Mouse (Mus musculus) right cerebral cortex, postnatal 14 days (tissue): ENCODE results near the gene Hoxd9.

Experiments used
- DNase-seq: peaks from one replicate; pipeline ENCODE4 v3.0.0; 2022

Gene Hoxd9

GRCm38 (mm10) chr2:74714156-74714789 lies 16.7 kb downstream of the Hoxd9 start:
- DNase-seq = no peak

- DNase-seq = no peak
Observed at GRCm38 (mm10) chr2:74714881-74715280, 17.4 kb downstream of the Hoxd9 start.

- peak; percentile 91 for DNase-seq
Observed at GRCm38 (mm10) chr2:74715504-74716241, 18.1 kb downstream of the Hoxd9 start.

- DNase-seq = no peak
Observed at GRCm38 (mm10) chr2:74720384-74720783, 22.9 kb downstream of the Hoxd9 start.

- no peak for DNase-seq
Observed at GRCm38 (mm10) chr2:74720955-74721491, 23.5 kb downstream of the Hoxd9 start.

GRCm38 (mm10) chr2:74721882-74722281 lies 24.4 kb downstream of the Hoxd9 start:
- no peak for DNase-seq

GRCm38 (mm10) chr2:74722949-74723348 lies 25.4 kb downstream of the Hoxd9 start:
- DNase-seq = no peak

- no peak for DNase-seq
Observed at GRCm38 (mm10) chr2:74724244-74725015, 26.9 kb downstream of the Hoxd9 start.

- DNase-seq = no peak
Observed at GRCm38 (mm10) chr2:74725171-74725570, 27.6 kb downstream of the Hoxd9 start.

- DNase-seq = no peak
Observed at GRCm38 (mm10) chr2:74726551-74726950, 29.0 kb downstream of the Hoxd9 start, which contains the start of gene Gm28230. Gene Gm28230 (plus strand): TSS chr2:74726728.

GRCm38 (mm10) chr2:74726973-74727639 lies 29.6 kb downstream of the Hoxd9 start:
- DNase-seq = no peak

GRCm38 (mm10) chr2:74727640-74728302 lies 30.2 kb downstream of the Hoxd9 start:
- DNase-seq = no peak

GRCm38 (mm10) chr2:74728303-74728680 lies 30.8 kb downstream of the Hoxd9 start:
- DNase-seq = no peak

GRCm38 (mm10) chr2:74730331-74730730 lies 32.8 kb downstream of the Hoxd9 start:
- DNase-seq = no peak

- no peak for DNase-seq
Observed at GRCm38 (mm10) chr2:74731055-74731454, 33.5 kb downstream of the Hoxd9 start.

GRCm38 (mm10) chr2:74731799-74732512 lies 34.4 kb downstream of the Hoxd9 start:
- DNase-seq = no peak

- no peak for DNase-seq
Observed at GRCm38 (mm10) chr2:74732513-74733316, 35.2 kb downstream of the Hoxd9 start.

- DNase-seq = no peak
Observed at GRCm38 (mm10) chr2:74733317-74733661, 35.8 kb downstream of the Hoxd9 start.

- no peak for DNase-seq
Observed at GRCm38 (mm10) chr2:74733765-74734164, 36.2 kb downstream of the Hoxd9 start.

- no peak for DNase-seq
Observed at GRCm38 (mm10) chr2:74734451-74734850, 36.9 kb downstream of the Hoxd9 start.
